Mouse (Mus musculus): Measurements from ENCODE around the gene Ccdc81. TPM values are rescaled to one million over a fixed set of nuclear protein-coding genes. Genes with fewer than 3 reads are reported as not detected.

Ccdc81 gene
- total RNA-seq, 2 experiments from 2014 or later: 0.45 to 1.1 TPM

DNA sequence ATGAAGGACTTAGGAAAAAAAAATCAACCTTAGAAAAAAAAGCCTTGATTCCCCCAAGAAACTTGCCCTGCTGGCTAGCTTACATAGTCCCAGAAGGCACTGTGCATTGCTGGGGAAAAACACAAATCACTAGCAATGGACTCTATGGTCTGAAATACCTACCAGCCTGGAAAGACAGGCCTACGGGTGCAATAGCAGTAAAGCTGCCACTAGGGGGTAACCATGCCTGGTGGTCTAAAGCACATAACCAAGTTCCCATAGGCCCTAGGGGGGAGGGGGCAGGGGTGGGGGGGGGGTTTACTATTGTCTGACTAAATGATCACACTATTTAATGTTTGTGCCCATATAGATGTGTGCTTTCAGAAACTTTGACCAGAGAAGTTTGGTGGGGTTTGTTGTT is 38.7 kb downstream of the Ccdc81 start:
- DNase-seq: no peak

- no peak for DNase-seq
Observed at GRCm38 (mm10) chr7:89856440-89857217, 46.8 kb downstream of the Ccdc81 start.

DNA sequence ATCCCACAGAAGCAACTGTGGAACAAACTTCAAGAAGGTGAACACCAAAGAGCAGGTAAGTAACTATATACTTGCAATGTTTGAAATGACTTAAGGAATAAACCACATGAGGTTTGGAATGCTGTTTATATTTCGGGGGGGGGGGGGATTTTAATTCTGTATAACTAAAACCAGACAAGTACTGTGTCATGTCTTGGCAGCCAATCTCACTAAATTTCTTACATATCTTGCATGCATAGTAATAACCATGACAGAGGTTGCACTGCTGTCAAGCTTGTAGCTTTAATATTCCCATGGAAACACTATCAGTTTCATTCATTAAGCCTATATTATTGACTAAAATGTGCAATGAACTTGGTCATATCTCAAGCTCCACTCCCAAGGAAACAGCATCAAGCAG is 48.2 kb downstream of the Ccdc81 start:
- DNase-seq: no peak

- DNase-seq: no peak
Observed at GRCm38 (mm10) chr7:89853131-89853530, 50.3 kb downstream of the Ccdc81 start.

DNA sequence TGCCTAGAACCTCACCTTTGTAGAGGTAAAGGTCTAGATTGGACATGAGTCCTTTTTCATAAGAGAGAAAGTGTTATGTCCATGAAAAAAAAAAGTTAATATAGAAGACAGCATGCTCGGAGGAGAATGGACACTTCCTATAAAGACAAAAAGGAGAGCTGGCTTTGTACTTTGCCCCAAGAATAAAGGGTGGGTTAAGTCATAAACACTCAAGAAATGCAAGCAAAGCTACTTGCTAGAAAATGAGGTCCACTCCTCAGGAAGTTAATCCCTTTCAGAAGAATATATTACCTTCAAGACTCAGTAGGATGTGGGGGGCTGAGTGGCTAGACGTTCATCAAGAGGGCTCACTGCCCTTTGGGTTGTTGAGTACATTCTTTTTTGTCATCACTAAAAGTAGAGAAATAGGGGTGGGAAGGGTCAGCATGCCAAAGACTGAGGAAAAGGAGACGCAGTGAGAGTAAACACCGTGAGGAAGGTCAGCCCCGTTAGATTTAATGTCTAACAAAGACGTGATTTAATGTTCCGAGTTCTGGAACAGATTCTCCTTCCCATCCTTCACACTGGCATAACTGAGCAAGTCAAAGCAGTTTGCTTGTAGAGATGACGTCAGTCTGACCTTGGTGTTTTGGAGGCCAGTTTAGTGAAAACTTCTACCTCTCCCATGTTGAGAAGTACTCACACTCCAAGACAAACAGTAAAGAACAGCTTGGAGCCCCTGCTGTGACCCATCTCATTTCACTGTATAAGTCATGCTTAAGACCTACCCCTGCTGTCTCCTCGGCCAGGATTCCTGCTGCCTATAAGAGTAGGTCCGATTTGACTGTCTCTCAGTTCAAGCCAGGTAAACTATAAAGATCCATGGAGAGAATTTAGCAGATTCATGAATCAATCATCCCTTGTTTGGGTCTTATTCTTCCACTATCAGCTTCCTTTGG is 51.0 kb downstream of the Ccdc81 start:
- no peak for DNase-seq

- no peak for DNase-seq
Observed at GRCm38 (mm10) chr7:89850510-89850909, 52.9 kb downstream of the Ccdc81 start.

DNA sequence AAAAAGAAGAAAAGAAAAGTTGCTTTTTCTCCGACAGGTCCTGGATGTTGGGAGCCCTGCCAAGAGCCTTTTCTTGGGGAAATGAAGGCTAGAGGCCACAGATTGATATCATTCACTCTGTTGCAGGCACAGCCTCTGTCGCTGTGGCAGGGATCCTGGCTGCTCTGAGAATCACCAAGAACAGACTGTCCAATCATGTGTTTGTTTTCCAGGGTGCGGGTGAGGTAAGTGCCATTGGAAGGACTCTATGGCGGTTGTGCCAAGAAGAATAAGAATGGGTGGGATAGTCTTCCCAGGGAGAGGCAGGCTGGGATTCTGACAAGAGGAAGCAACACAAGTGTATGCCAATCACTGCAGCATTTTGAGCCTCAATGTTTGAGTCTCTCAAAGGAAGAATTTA is 57.8 kb downstream of the Ccdc81 start:
- DNase-seq: no peak

- no peak for DNase-seq
Observed at GRCm38 (mm10) chr7:89843533-89843932, 59.9 kb downstream of the Ccdc81 start.

DNA sequence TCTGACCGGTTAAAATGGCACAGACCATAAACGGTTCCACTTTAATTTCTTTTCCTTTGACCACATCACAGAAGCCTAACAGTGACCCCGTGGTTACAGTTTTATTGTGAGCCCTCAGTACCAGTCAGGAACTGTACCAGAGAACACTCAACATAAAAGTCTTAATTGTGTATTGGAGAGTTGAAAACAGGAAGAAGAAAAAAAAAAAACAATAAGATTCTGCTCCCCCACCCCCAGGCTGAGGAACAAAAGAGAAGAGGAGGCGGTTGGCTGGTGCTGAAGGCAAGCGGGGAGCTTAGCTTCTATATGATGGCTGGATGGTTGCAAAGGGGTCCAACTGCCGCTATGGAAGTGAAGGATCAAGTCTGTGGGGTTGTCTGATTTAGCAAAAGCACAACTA is 60.3 kb downstream of the Ccdc81 start:
- no peak for DNase-seq

- no peak for DNase-seq
Observed at GRCm38 (mm10) chr7:89842404-89842715, 61.1 kb downstream of the Ccdc81 start.

GRCm38 (mm10) chr7:89841670-89842403 is 61.6 kb downstream of the Ccdc81 start:
- DNase-seq: peak; percentile 77 to 87

- DNase-seq: no peak
Observed at GRCm38 (mm10) chr7:89839721-89840120, 63.7 kb downstream of the Ccdc81 start.

DNA sequence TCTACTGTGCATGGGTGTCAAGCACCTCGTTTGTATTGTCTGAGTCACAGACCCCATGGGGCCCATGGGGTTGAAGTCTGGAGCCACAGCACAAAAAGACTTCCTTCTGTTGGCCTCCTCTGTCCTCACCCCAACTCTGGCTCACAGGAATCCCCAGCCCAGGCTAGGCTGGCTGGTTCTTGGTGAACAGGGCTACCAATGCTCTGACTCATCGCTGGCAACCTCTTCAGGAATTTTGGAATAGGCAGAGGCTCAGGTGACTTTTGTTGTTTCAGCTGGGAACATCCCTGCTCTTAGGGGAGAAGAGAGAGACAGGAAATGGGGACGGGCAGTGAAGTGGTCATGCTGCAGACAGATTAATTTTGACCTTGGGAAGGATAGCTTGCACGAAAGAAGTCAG is 65.6 kb downstream of the Ccdc81 start:
- DNase-seq: no peak

- no peak for DNase-seq
Observed at GRCm38 (mm10) chr7:89836676-89837075, 66.8 kb downstream of the Ccdc81 start.

- no peak for DNase-seq
Observed at GRCm38 (mm10) chr7:89835566-89835965, 67.9 kb downstream of the Ccdc81 start.

DNA sequence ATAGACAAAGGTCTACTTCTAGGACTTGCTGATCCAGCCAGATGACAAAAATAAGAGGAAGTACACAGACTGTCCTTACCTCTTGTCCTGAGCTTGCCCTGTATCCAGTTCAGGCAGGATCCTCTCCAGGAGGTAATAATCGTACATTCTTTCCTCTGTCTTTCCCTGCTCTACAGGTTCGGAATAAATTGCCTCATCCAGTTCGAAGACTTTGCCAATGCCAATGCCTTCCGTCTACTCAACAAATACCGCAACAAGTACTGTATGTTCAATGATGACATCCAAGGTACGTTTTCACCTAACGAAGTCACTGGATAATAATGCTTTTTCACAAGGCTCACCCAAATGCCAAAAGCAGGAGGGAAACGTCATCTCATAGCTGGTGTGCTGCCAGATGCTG is 69.9 kb downstream of the Ccdc81 start:
- DNase-seq: no peak

- no peak for DNase-seq
Observed at GRCm38 (mm10) chr7:89829201-89829600, 74.2 kb downstream of the Ccdc81 start.

DNA sequence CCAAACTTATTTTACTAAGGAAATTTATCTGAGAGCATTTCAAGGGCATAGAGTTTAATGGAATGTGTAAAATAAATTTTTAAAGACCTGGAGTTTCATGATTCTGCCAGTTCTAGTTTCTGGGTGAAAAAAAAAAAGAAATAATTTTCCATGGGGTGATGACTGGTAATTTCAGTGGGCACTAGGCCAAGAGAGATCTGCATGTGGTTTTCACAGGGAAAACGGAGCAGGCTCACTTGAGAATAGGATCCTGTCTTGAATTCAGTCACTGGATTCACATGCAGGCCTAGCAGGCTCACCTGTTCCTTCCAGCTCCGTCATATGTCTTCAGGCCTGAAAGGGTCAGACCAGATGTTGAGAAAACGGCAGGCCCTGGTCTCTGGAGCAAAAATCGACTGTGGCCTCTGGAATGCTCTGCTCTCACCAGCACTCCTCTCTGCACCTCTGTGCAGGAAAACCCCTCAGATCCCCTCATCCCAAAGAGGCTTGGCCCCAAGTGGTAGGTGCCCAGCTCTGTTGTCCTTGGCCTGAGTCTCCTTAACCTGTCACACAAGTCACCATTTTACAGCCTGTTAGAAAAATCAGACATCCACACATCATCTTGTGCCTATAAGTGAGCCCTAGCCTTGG is 74.9 kb downstream of the Ccdc81 start:
- no peak for DNase-seq
